Mouse (Mus musculus): ENCODE measurements around the gene Gm5916. TPM values are rescaled to one million over a fixed set of nuclear protein-coding genes. Genes with fewer than 3 reads are reported as not detected.

The Gm5916 gene
- polyA plus RNA-seq (2016; fragmentation: Nextera tagmentation; extraction: Ambion mirVana), result not detected in 2 replicates

GRCm38 (mm10) chr9:36128679-36129078, at the start of gene Gm5916:
Gene Gm5916 (minus strand): TSS chr9:36128779.
- no peak for ATAC-seq (ENCODE audit: insufficient number of reproducible peaks, low FRiP score)
- WGBS, result 63% methylated on average over 1 of the region's 1 CpGs
- Histone ChIP-seq H3K36me3 (no peaks in the 10 kb centered on the region), H3K27me3 (replicated peaks) (no peaks in the 10 kb centered on the region), H3K9me3 (replicated peaks) (peaks cover 2% of the 10 kb centered on the region; the same call in 1 of the 2 replicates), H3K27ac (ENCODE audit: poor library complexity, severe bottlenecking) (no peak within 1 kb of the TSS), H3K4me3 (no peak within 1 kb of the TSS), H3K9ac (no peak within 1 kb of the TSS), H3K4me2 (no peak within 1 kb of the TSS), H3K4me1 (replicated peaks) (no peaks in the 10 kb centered on the region)

Other genes starting within 250 kb of the Gm5916 start
- gene 9230113P08Rik, start 220.4 kb downstream of the Gm5916 start, polyA plus RNA-seq (2016; fragmentation: Nextera tagmentation; extraction: Ambion mirVana), result not detected in 2 replicates